Mouse (Mus musculus) C2C12 (cell line): ENCODE results near the gene Rorb.

Experiments used
- CTCF ChIP-seq: IDR thresholded peaks from one replicate; pipeline ENCODE4 v1.5.1; 2011; ENCODE audit not compliant: control insufficient read depth, insufficient read depth, insufficient read length
- MAX ChIP-seq: IDR thresholded peaks from one replicate; pipeline ENCODE4 v1.6.1; 2011; ENCODE audit warnings: mild to moderate bottlenecking, control low read depth

GRCm38 (mm10) chr19:19104581-19104980 lies 6.4 kb downstream of the Rorb start:
- TF ChIP-seq CTCF (no peak), MAX (no peak)
